9 mouse cellular contexts compared by ENCODE assay signal in genomic region chr5:118421884-118422821, GRCm38 (mm10).
DNase-seq lines count a peak whose midpoint lies in the region; ATAC-seq and TF ChIP-seq lines count a peak whose summit lies in the region.
"Had no signal": no experiment of that assay in that cellular context is flagged by ENCODE, and none has a peak within 500 bp of the region (broad histone marks: within the 10 kb centered on the region; RNA-seq: fewer than 3 reads in every experiment).

No protein-coding gene starts in this region.

- H3K27ac ChIP-seq in forebrain, embryonic 11.5 days (ENCODE audit: low read depth, low read length): peak overlapping the region; percentile 18; the same call in 1 of the 2 replicates
- peak overlapping the region; percentile 75 for H3K27ac ChIP-seq in hindbrain, postnatal 0 days
- H3K27ac ChIP-seq in midbrain, embryonic 13.5 days: peak overlapping the region; percentile 81

- H3K4me1 ChIP-seq in megakaryocyte, embryonic 14.5 days: peaks cover 33% of the 10 kb centered on the region
- peaks cover 14% of the 10 kb centered on the region for H3K4me1 ChIP-seq in forebrain, embryonic 11.5 days (replicated peaks; ENCODE audit: control insufficient read depth, insufficient read depth, low read length)
- H3K4me1 ChIP-seq in hindbrain, postnatal 0 days (ENCODE audit: insufficient read depth, low read length): peaks cover 12% of the 10 kb centered on the region
- H3K4me1 ChIP-seq in midbrain, embryonic 13.5 days (replicated peaks): peaks cover 16% of the 10 kb centered on the region

- H3K4me3 ChIP-seq in megakaryocyte, embryonic 14.5 days (replicated peaks): peak overlapping the region; percentile 19
- peak overlapping the region; percentile 7; the same call in 1 of the 2 replicates for H3K4me3 ChIP-seq in forebrain, embryonic 11.5 days (ENCODE audit: low read depth, low read length)
- H3K4me3 ChIP-seq in hindbrain, postnatal 0 days (ENCODE audit: low read length): peak overlapping the region; percentile 16; the same call in 1 of the 2 replicates
- H3K4me3 ChIP-seq in midbrain, embryonic 13.5 days (replicated peaks): peak overlapping the region; percentile 27

- ATAC-seq in megakaryocyte, adult 5-6 weeks (ENCODE audit: poor library complexity, severe bottlenecking): no peak
- peak; percentile 87 for ATAC-seq in forebrain, embryonic 11.5 days (replicated peaks; ENCODE audit: low FRiP score)
- ATAC-seq in hindbrain, postnatal 0 days: peak; percentile 92
- peak; percentile 88 for ATAC-seq in midbrain, embryonic 13.5 days
- ATAC-seq: Patski had no signal

- peak overlapping the region; percentile 61 for H3K9ac ChIP-seq in forebrain, embryonic 11.5 days (ENCODE audit: low read length)
- H3K9ac ChIP-seq in hindbrain, postnatal 0 days (replicated peaks; ENCODE audit: low read length): peak overlapping the region; percentile 47; the same call in 1 of the 2 replicates
- peak overlapping the region; percentile 64 for H3K9ac ChIP-seq in midbrain, embryonic 13.5 days (replicated peaks)

- 51% methylated on average over 32 of the region's 32 CpGs for WGBS in forebrain, embryonic 11.5 days
- 30% methylated on average over 32 of the region's 32 CpGs for WGBS in hindbrain, postnatal 0 days
- 48% methylated on average over 32 of the region's 32 CpGs for WGBS in midbrain, embryonic 13.5 days

- peak; percentile 68 for DNase-seq in forebrain, embryonic 11.5 days (ENCODE audit: low spot score)
- DNase-seq in hindbrain, postnatal 0 days (ENCODE audit: low spot score): peak; percentile 92
- peak; percentile 78 to 84 for DNase-seq in left cerebral cortex, adult 18-20 months (ENCODE audit: low spot score in 2 of 2)
- DNase-seq in ovary, postnatal 10 days (ENCODE audit: low spot score): no peak
- no peak for DNase-seq in adipocyte (ENCODE audit: low spot score)

- peaks cover 1% of the 10 kb centered on the region; the same call in 1 of the 2 replicates for H3K9me3 ChIP-seq in megakaryocyte, embryonic 14.5 days
- no peaks in the 10 kb centered on the region for H3K9me3 ChIP-seq in forebrain, embryonic 11.5 days (ENCODE audit: control insufficient read depth, low read length)
- H3K9me3 ChIP-seq in hindbrain, postnatal 0 days (ENCODE audit: low read length): no peaks in the 10 kb centered on the region
- no peaks in the 10 kb centered on the region for H3K9me3 ChIP-seq in midbrain, embryonic 13.5 days

- TF ChIP-seq CTCF in hindbrain, postnatal 0 days (IDR thresholded peaks at IDR 0.05; ENCODE audit: low read depth): no peak

- peak overlapping the region; percentile 55 for H3K4me2 ChIP-seq in forebrain, embryonic 11.5 days (ENCODE audit: low read depth, low read length, severe bottlenecking)
- H3K4me2 ChIP-seq in hindbrain, postnatal 0 days (ENCODE audit: low read depth, low read length): peak overlapping the region; percentile 53
- peak overlapping the region; percentile 55 for H3K4me2 ChIP-seq in midbrain, embryonic 13.5 days (replicated peaks)

- peaks cover 54% of the 10 kb centered on the region for H3K27me3 ChIP-seq in megakaryocyte, embryonic 14.5 days (replicated peaks)
- no peaks in the 10 kb centered on the region for H3K27me3 ChIP-seq in forebrain, embryonic 11.5 days (ENCODE audit: control insufficient read depth, insufficient read depth, low read length)
- no peaks in the 10 kb centered on the region for H3K27me3 ChIP-seq in hindbrain, postnatal 0 days (ENCODE audit: insufficient read depth, low read length)
- no peaks in the 10 kb centered on the region for H3K27me3 ChIP-seq in midbrain, embryonic 13.5 days
- H3K27me3 ChIP-seq: Patski had no signal

- no peaks in the 10 kb centered on the region for H3K36me3 ChIP-seq in megakaryocyte, embryonic 14.5 days (replicated peaks; ENCODE audit: low read length)
- H3K36me3 ChIP-seq in forebrain, embryonic 11.5 days (ENCODE audit: control insufficient read depth, insufficient read depth, low read length): no peaks in the 10 kb centered on the region
- H3K36me3 ChIP-seq in hindbrain, postnatal 0 days (ENCODE audit: insufficient read depth, low read length): no peaks in the 10 kb centered on the region
- no peaks in the 10 kb centered on the region for H3K36me3 ChIP-seq in midbrain, embryonic 13.5 days

Comparison
In these comparisons a context has a peak if more than half of its experiments do, and no peak if none do; other contexts are left out.
1. DNase-seq: peak in forebrain, embryonic 11.5 days (single experiment), hindbrain, postnatal 0 days (single experiment) and left cerebral cortex, adult 18-20 months (2 of 2); none in ovary, postnatal 10 days (single experiment) and adipocyte (single experiment).
2. H3K27ac ChIP-seq: peak in every context shown above with its lines; median percentile 81 in midbrain, embryonic 13.5 days; 75 in hindbrain, postnatal 0 days; 18 in forebrain, embryonic 11.5 days.
3. Peak in every context shown above with its lines, with median percentiles within 50 percentile points of each other: H3K4me3 ChIP-seq, H3K4me2 ChIP-seq and H3K9ac ChIP-seq.